Mouse (Mus musculus) CH12.LX (cell line): ENCODE measurements at regions not wholly inside any gene's neighbourhood (a gene's known extent, or its start where the extent isn't known, plus 50 kb on each side); places are given as distances from the start of the nearest gene placed in this dataset.

Experiments
- DNase-seq: peaks from one replicate; pipeline ENCODE4 v3.0.0-alpha.2; 2013; ENCODE audit errors: extremely low read depth
- H3K27ac ChIP-seq: 2 replicates; pipeline ENCODE4 v1.5.1; 2012; ENCODE audit warnings: low read depth, mild to moderate bottlenecking, control low read depth, moderate library complexity; ENCODE audit not compliant: insufficient read depth
- H3K27me3 ChIP-seq: replicated peaks from 2 replicates; pipeline ENCODE3; 2012; ENCODE audit warnings: inconsistent platforms
- H3K36me3 ChIP-seq, 2 experiments: replicated peaks in 1 of 2; 2 replicates each; pipeline versions ENCODE3 to v1.6.1; 2012; ENCODE audit warnings: inconsistent platforms in 1 of 2, low read length in 1 of 2, mild to moderate bottlenecking in 1 of 2, mixed read lengths in 1 of 2, moderate library complexity in 1 of 2; ENCODE audit not compliant: control insufficient read depth in 1 of 2, insufficient read depth in 1 of 2
- H3K4me1 ChIP-seq, 2 experiments: 2 replicates each; pipeline ENCODE4 v1.6.1; 2012; ENCODE audit warnings: inconsistent platforms in 1 of 2, moderate library complexity in 1 of 2; ENCODE audit not compliant: insufficient read depth in 2 of 2, control insufficient read depth in 1 of 2
- H3K4me2 ChIP-seq: 2 replicates; pipeline ENCODE4 v1.6.1; 2012; ENCODE audit warnings: low read depth, mild to moderate bottlenecking, control low read depth; ENCODE audit not compliant: poor library complexity, insufficient read depth, severe bottlenecking
- H3K4me3 ChIP-seq, 3 experiments: fragments of 150-350 bp in 1 of 3; sonication (generic) in 1 of 3; replicated peaks in 1 of 3; 2 replicates each; pipeline versions ENCODE3 to v1.5.1; 2011 to 2012; ENCODE audit warnings: low read depth in 2 of 3, low read length in 2 of 3, mild to moderate bottlenecking in 2 of 3, moderate library complexity in 2 of 3, control low read depth in 1 of 3, improper control_type of control experiment in 1 of 3, inconsistent platforms in 1 of 3, mixed read lengths in 1 of 3; ENCODE audit not compliant: poor library complexity in 1 of 3
- H3K79me2 ChIP-seq: replicated peaks from 2 replicates; pipeline ENCODE4 v1.6.1; 2012; ENCODE audit warnings: mild to moderate bottlenecking, moderate library complexity; ENCODE audit not compliant: control insufficient read depth, poor library complexity, insufficient read depth, severe bottlenecking; ENCODE audit errors: extremely low read depth
- H3K9ac ChIP-seq: 2 replicates; pipeline ENCODE4 v1.6.1; 2012; ENCODE audit warnings: low read depth, mild to moderate bottlenecking, control low read depth, moderate library complexity; ENCODE audit not compliant: insufficient read depth
- H3K9me3 ChIP-seq: replicated peaks from 2 replicates; pipeline ENCODE3; 2012; ENCODE audit warnings: low read length, inconsistent platforms, mixed read lengths
- BHLHE40 ChIP-seq: IDR thresholded peaks from 2 replicates; pipeline ENCODE4 v1.6.1; 2011; ENCODE audit warnings: mild to moderate bottlenecking, low read depth, low read length, improper control_type of control experiment
- CHD1 ChIP-seq: IDR thresholded peaks from 2 replicates; pipeline ENCODE4 v1.6.1; 2012; ENCODE audit warnings: low read depth, low read length, improper control_type of control experiment, inconsistent platforms
- CTCF ChIP-seq, 2 experiments: IDR thresholded peaks in 1 of 2; conservative IDR thresholded peaks in 1 of 2; 2 replicates each; pipeline ENCODE4 v1.5.1; 2011 to 2012; ENCODE audit warnings: low read depth in 2 of 2, low read length in 2 of 2, improper control_type of control experiment in 1 of 2, inconsistent platforms in 1 of 2, mild to moderate bottlenecking in 1 of 2, moderate library complexity in 1 of 2
- E2F4 ChIP-seq: IDR thresholded peaks from 2 replicates; pipeline ENCODE4 v1.6.1; 2011; ENCODE audit warnings: low read depth, low read length, improper control_type of control experiment; ENCODE audit not compliant: insufficient replicate concordance
- ELF1 ChIP-seq: IDR thresholded peaks from 2 replicates; pipeline ENCODE4 v1.6.1; 2014; ENCODE audit warnings: low read depth, mild to moderate bottlenecking, inconsistent platforms, low read length, improper control_type of control experiment
- EP300 ChIP-seq: IDR thresholded peaks from 2 replicates; pipeline ENCODE4 v1.6.1; 2011; ENCODE audit warnings: low read length, improper control_type of control experiment
- GABPA ChIP-seq: IDR thresholded peaks from 2 replicates; pipeline ENCODE4 v1.6.1; 2012; ENCODE audit warnings: low read depth, low read length, improper control_type of control experiment, inconsistent platforms; ENCODE audit not compliant: insufficient replicate concordance
- HCFC1 ChIP-seq: IDR thresholded peaks from 2 replicates; pipeline ENCODE4 v1.6.1; 2012; ENCODE audit warnings: low read depth, mild to moderate bottlenecking, inconsistent platforms, low read length, improper control_type of control experiment
- IRF4 ChIP-seq: IDR thresholded peaks from 2 replicates; pipeline ENCODE4 v1.6.1; 2014; ENCODE audit warnings: low read depth, mild to moderate bottlenecking, inconsistent platforms, low read length, improper control_type of control experiment
- JUN ChIP-seq: IDR thresholded peaks from 2 replicates; pipeline ENCODE4 v1.6.1; 2011; ENCODE audit warnings: low read depth, mild to moderate bottlenecking, low read length, improper control_type of control experiment, moderate library complexity; ENCODE audit not compliant: insufficient read depth
- JUND ChIP-seq: conservative IDR thresholded peaks from 2 replicates; pipeline ENCODE4 v1.6.1; 2011; ENCODE audit warnings: low read depth, low read length, improper control_type of control experiment
- MAFK ChIP-seq: IDR thresholded peaks from 2 replicates; pipeline ENCODE4 v1.6.1; 2011; ENCODE audit warnings: low read length, improper control_type of control experiment; ENCODE audit not compliant: insufficient replicate concordance
- MAZ ChIP-seq: IDR thresholded peaks from 2 replicates; pipeline ENCODE4 v1.6.1; 2012; ENCODE audit warnings: low read depth, mild to moderate bottlenecking, inconsistent platforms, low read length, improper control_type of control experiment, moderate library complexity
- MEF2A ChIP-seq: IDR thresholded peaks from 2 replicates; pipeline ENCODE4 v1.6.1; 2014; ENCODE audit warnings: low read depth, mild to moderate bottlenecking, inconsistent platforms, low read length, improper control_type of control experiment, borderline replicate concordance
- MXI1 ChIP-seq: IDR thresholded peaks from 2 replicates; pipeline ENCODE4 v1.6.1; 2011; ENCODE audit warnings: mild to moderate bottlenecking, low read depth, low read length, improper control_type of control experiment
- NRF1 ChIP-seq: IDR thresholded peaks from 2 replicates; pipeline ENCODE4 v1.6.1; 2014; ENCODE audit warnings: low read depth, mild to moderate bottlenecking, inconsistent platforms, low read length, improper control_type of control experiment, moderate library complexity
- RAD21 ChIP-seq: IDR thresholded peaks from 2 replicates; pipeline ENCODE4 v1.6.1; 2011; ENCODE audit warnings: low read depth, mild to moderate bottlenecking, low read length, improper control_type of control experiment, moderate library complexity
- RCOR1 ChIP-seq: conservative IDR thresholded peaks from 2 replicates; pipeline ENCODE4 v1.6.1; 2012; ENCODE audit warnings: low read depth, mild to moderate bottlenecking, inconsistent platforms, low read length, improper control_type of control experiment
- SMC3 ChIP-seq: IDR thresholded peaks from 2 replicates; pipeline ENCODE4 v1.6.1; 2011; ENCODE audit warnings: low read depth, low read length, improper control_type of control experiment
- TBP ChIP-seq: conservative IDR thresholded peaks from 2 replicates; pipeline ENCODE4 v1.6.1; 2011; ENCODE audit warnings: low read depth, low read length, improper control_type of control experiment
- TCF12 ChIP-seq: IDR thresholded peaks from 2 replicates; pipeline ENCODE4 v1.6.1; 2014; ENCODE audit warnings: low read depth, mild to moderate bottlenecking, inconsistent platforms, low read length, improper control_type of control experiment
- USF1 ChIP-seq: IDR thresholded peaks from 2 replicates; pipeline ENCODE4 v1.6.1; 2014; ENCODE audit warnings: low read depth, mild to moderate bottlenecking, inconsistent platforms, low read length, improper control_type of control experiment
- ZKSCAN1 ChIP-seq: IDR thresholded peaks from 2 replicates; pipeline ENCODE4 v1.6.1; 2012; ENCODE audit warnings: low read depth, inconsistent platforms, low read length, improper control_type of control experiment, borderline replicate concordance
- ZMIZ1 ChIP-seq: IDR thresholded peaks from 2 replicates; pipeline ENCODE4 v1.6.1; 2012; ENCODE audit warnings: low read depth, mild to moderate bottlenecking, inconsistent platforms, low read length, improper control_type of control experiment
- dilution Hi-C: fragments of 300-500 bp; cut with MboI; formaldehyde crosslinking; loops from 2 replicates; pipeline ENCODE4 v1.14.3; 2020; ENCODE audit warnings: low sequenced_read_pairs; ENCODE audit not compliant: extremely low pct_unique_long_range_greater_than_20kb, extremely low pct_ligation_motif_present
- in situ Hi-C: fragments of 300-500 bp; cut with MboI; formaldehyde crosslinking; loops from 3 replicates; pipeline ENCODE4 v1.14.3; 2019; ENCODE audit warnings: low sequenced_read_pairs, low pct_ligation_motif_present, low pct_unique_long_range_greater_than_20kb, mixed read lengths

DNA sequence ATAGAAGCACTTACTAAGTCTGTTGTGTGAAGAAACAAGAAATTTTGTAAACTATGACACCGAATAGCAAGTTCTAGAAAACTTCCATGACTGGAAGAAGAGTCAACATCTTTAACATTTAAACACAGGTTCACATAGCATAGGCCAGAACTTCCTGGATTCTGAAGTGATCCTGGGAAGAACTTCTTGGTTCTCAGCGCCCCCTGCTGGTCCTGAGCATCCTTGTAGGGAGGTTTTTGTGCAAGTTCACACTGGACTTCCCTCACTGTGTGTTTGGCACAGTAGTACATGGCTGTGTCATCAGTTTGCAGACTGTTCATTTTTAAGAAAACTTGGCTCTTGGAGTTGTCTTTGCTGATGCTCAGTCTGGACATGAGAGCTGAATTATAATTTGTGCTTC, 335.1 kb downstream of the Adam6a start:
- H3K9me3 ChIP-seq, result no peaks in the 10 kb centered on the region
- H3K4me1 ChIP-seq, result no peaks in the 10 kb centered on the region
- H3K27me3 ChIP-seq, result no peaks in the 10 kb centered on the region
- H3K4me3 ChIP-seq, result no peak overlapping the region
- H3K27ac ChIP-seq, result no peak overlapping the region
- TF ChIP-seq RAD21, result peak; percentile 19
- peak; percentile 25 to 57; a peak in 3 of 4 replicates for TF ChIP-seq CTCF (conservative IDR thresholded peaks at IDR 0.05 in 1 of 2, IDR thresholded peaks at IDR 0.05 in 1 of 2; ENCODE audit: low read depth in 2 of 2, low read length in 2 of 2)
- 0 out of 2 replicates have a peak, but pooled peaks have one; percentile 12 for TF ChIP-seq ELF1
- no peak for TF ChIP-seq MAZ
- TF ChIP-seq TBP, result no peak
- dilution Hi-C loops (no loop called here), in situ Hi-C loops (no loop called here)
- DNase-seq, result peak; percentile 24
- no peaks in the 10 kb centered on the region for H3K79me2 ChIP-seq
- H3K36me3 ChIP-seq, result no peaks in the 10 kb centered on the region
- no peak overlapping the region for H3K4me2 ChIP-seq
- H3K9ac ChIP-seq, result no peak overlapping the region

DNA sequence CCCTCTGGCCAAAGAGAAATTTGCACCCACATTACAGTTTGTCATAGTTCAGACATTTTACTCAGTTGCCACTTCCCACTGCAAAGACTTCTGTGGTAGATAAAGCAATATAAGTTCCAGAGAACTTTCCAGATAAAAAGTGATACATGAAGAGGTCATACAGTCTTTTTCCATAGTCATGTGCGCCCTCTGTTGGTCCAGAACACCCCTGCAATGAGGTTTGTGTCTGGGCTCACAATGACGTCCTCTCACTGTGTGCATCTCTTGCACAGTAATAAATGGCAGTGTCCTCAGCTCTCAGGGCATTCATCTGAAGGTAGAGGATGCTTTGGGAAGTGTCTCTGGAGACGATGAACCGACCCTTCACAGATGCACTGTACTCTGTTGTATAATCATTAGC, 352.4 kb downstream of the Adam6a start:
- peak; percentile 18 for DNase-seq
- H3K9ac ChIP-seq, result no peak overlapping the region
- no peaks in the 10 kb centered on the region for H3K79me2 ChIP-seq
- in situ Hi-C loops (no loop called here), dilution Hi-C loops (no loop called here)
- no peaks in the 10 kb centered on the region for H3K4me1 ChIP-seq
- no peaks in the 10 kb centered on the region for H3K9me3 ChIP-seq
- H3K27me3 ChIP-seq, result no peaks in the 10 kb centered on the region
- no peaks in the 10 kb centered on the region for H3K36me3 ChIP-seq
- no peak overlapping the region for H3K4me3 ChIP-seq
- H3K27ac ChIP-seq, result no peak overlapping the region
- H3K4me2 ChIP-seq, result no peak overlapping the region
- peak in 1 of 2 experiments; percentile 44; a peak in 2 of 4 replicates for TF ChIP-seq CTCF (conservative IDR thresholded peaks at IDR 0.05 in 1 of 2, IDR thresholded peaks at IDR 0.05 in 1 of 2; ENCODE audit: low read depth in 2 of 2, low read length in 2 of 2)
- no peak for TF ChIP-seq USF1

DNA sequence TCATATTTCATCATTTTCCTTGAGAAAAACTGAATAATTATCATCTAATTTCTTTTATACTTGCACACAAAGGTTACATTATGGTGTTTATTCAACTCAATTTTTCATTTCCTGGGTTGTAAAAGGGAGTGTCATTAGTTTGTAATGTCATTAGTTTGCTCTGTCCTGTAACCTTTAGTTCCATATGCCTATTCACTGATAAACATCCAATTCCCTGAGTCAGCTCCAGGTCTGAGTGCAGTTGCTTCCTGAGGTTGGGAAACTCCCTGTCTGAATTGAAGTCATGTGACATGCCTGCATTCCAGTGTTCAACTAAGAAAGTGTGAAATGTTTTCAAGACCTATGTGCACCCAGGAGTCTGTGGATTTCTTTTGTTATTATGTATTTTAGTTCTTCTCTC, 362.8 kb downstream of the Adam6a start:
- H3K4me3 ChIP-seq, result no peak overlapping the region
- no peak overlapping the region for H3K4me2 ChIP-seq
- no peaks in the 10 kb centered on the region for H3K4me1 ChIP-seq
- no peak overlapping the region for H3K9ac ChIP-seq
- no peak for DNase-seq
- dilution Hi-C loops (no loop called here), in situ Hi-C loops (no loop called here)
- no peaks in the 10 kb centered on the region for H3K9me3 ChIP-seq
- TF ChIP-seq E2F4, result no peak
- TF ChIP-seq HCFC1, result no peak
- TF ChIP-seq RCOR1, result no peak
- TF ChIP-seq JUND, result no peak
- no peak for TF ChIP-seq SMC3
- TF ChIP-seq MXI1, result no peak
- TF ChIP-seq NRF1, result no peak
- TF ChIP-seq CHD1, result no peak
- no peak for TF ChIP-seq GABPA
- TF ChIP-seq BHLHE40, result no peak
- TF ChIP-seq ZMIZ1, result no peak
- no peak for TF ChIP-seq ZKSCAN1
- TF ChIP-seq MEF2A, result no peak
- no peak for TF ChIP-seq ELF1
- TF ChIP-seq JUN, result no peak
- no peak for TF ChIP-seq RAD21
- no peak for TF ChIP-seq EP300
- TF ChIP-seq IRF4, result no peak
- TF ChIP-seq TCF12, result no peak
- TF ChIP-seq MAFK, result no peak
- no peaks in the 10 kb centered on the region for H3K36me3 ChIP-seq
- H3K79me2 ChIP-seq, result no peaks in the 10 kb centered on the region
- peaks cover 1% of the 10 kb centered on the region for H3K27me3 ChIP-seq
- H3K27ac ChIP-seq, result no peak overlapping the region
